Mouse (Mus musculus): ENCODE results near the gene Esp38.
"Not testable (repeated sequence)": the region's sequence is repeated elsewhere in the genome, so short reads cannot be mapped to it uniquely, and the experiment has no call there.

Esp38 gene
- long read RNA-seq, experiment 1, result 0 reads
- long read RNA-seq, experiment 2, result 0 reads

DNA sequence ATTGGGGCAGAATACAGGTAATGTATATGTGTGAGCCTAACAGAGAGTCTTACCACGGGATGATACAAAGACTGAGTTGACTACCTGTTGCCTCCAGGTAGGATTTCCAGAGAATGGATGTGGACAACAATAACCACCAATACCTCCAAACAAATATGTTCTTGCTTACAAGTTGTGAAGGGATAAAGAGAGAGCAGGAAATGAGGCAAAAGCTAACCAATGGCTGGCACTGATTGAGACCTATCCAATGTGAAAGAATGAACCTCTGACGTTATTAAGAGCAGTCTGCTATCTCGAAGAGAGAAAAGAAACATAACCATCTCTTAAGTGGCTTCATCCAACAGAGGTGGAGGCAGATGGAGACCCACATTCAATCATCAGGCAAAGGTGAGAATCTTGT lies at the start of gene Esp38:
Gene Esp38, plus strand, starts transcription at position 301 of the 400 bp plus-strand sequence.
- intact Hi-C loops (cut with DNase I), result no loop called here

DNA sequence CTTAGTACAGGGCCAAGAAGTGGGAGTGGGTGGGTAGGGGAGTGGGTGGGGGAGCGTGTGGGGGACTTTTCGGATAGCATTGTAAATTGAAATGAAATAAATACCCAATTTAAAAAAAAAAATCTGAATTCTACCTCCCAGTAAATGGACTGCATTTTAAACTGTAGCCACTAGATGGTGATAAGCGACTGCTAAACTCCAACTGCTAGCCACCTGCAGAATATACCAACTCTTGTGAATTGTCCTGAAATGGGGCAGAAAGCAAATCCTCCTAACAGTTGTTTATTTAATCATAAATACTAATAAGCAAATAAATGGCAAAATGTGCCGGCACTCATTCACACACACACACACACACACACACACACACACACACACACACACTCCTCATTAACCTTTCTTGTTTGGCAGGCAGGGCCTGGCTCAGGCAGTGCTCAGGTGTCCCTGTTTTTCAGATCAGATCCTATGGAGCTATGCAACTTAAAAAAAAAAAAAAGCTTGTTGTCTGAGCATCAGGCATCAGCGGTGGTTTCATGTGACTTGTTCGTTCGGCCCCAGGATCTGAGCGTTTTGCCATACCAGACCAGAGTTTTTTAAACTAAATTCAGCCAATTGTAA lies 47.3 kb upstream of the Esp38 start:
- intact Hi-C loops (cut with DNase I), result not testable (repeated sequence)

Measured in adrenal gland (tissue).